Mouse (Mus musculus): ENCODE measurements around the gene Prr19. TPM values are rescaled to one million over a fixed set of nuclear protein-coding genes. Genes with fewer than 3 reads are reported as not detected.

Prr19 gene
- total RNA-seq, 2 experiments from 2014 or later = 0.52 to 0.87 TPM

GRCm38 (mm10) chr7:25290463-25290862, 10.7 kb upstream of the Prr19 start:
- intact Hi-C loops (cut with DNase I) = no loop called here
- no peak for DNase-seq

GRCm38 (mm10) chr7:25290911-25291310, 10.3 kb upstream of the Prr19 start:
- intact Hi-C loops (cut with DNase I) = no loop called here
- peak; percentile 64 for DNase-seq

GRCm38 (mm10) chr7:25292107-25292506, 9.1 kb upstream of the Prr19 start:
- DNase-seq = peak; percentile 29
- intact Hi-C loops (cut with DNase I) = no loop called here

GRCm38 (mm10) chr7:25293191-25293739, 7.9 kb upstream of the Prr19 start:
- peak; percentile 15 for DNase-seq
- intact Hi-C loops (cut with DNase I) = no loop called here

- intact Hi-C loops (cut with DNase I) = no loop called here
- no peak for DNase-seq
Observed at GRCm38 (mm10) chr7:25294495-25294894, 6.7 kb upstream of the Prr19 start.

GRCm38 (mm10) chr7:25294960-25295722, 6.1 kb upstream of the Prr19 start:
- intact Hi-C loops (cut with DNase I) = no loop called here
- DNase-seq = no peak

GRCm38 (mm10) chr7:25296945-25297453, 4.2 kb upstream of the Prr19 start:
- peak; percentile 55 for DNase-seq
- intact Hi-C loops (cut with DNase I) = no loop called here

GRCm38 (mm10) chr7:25297454-25298325, 3.5 kb upstream of the Prr19 start, which contains the start of gene Pafah1b3:
Gene Pafah1b3, minus strand, starts transcription at chr7:25297986.
- peak; percentile 91 for DNase-seq
- intact Hi-C loops (cut with DNase I) = no loop called here

GRCm38 (mm10) chr7:25303003-25303684, 1.9 kb downstream of the Prr19 start:
- intact Hi-C loops (cut with DNase I) = no loop called here
- DNase-seq = no peak

- intact Hi-C loops (cut with DNase I) = no loop called here
Observed at GRCm38 (mm10) chr7:25303685-25304006, 2.4 kb downstream of the Prr19 start.

GRCm38 (mm10) chr7:25305481-25305880, 4.3 kb downstream of the Prr19 start:
- intact Hi-C loops (cut with DNase I) = no loop called here
- no peak for DNase-seq

More at GRCm38 (mm10) chr7:25303685-25304006, 2.4 kb downstream of the Prr19 start:
- no peak for DNase-seq

GRCm38 (mm10) chr7:25305956-25306613, 4.9 kb downstream of the Prr19 start, which contains the start of gene Tmem145:
Gene Tmem145, plus strand, starts transcription at chr7:25306106.
- DNase-seq = peak; percentile 68
- intact Hi-C loops (cut with DNase I) = no loop called here

- no peak for DNase-seq
- intact Hi-C loops (cut with DNase I) = no loop called here
Observed at GRCm38 (mm10) chr7:25306614-25306996, 5.4 kb downstream of the Prr19 start.

- no peak for DNase-seq
- intact Hi-C loops (cut with DNase I) = no loop called here
Observed at GRCm38 (mm10) chr7:25308702-25309318, 7.6 kb downstream of the Prr19 start.

- intact Hi-C loops (cut with DNase I) = no loop called here
- no peak for DNase-seq
Observed at GRCm38 (mm10) chr7:25309425-25309824, 8.2 kb downstream of the Prr19 start.

GRCm38 (mm10) chr7:25311193-25311592, 10.0 kb downstream of the Prr19 start:
- intact Hi-C loops (cut with DNase I) = no loop called here
- DNase-seq = no peak

GRCm38 (mm10) chr7:25313325-25313724, 12.1 kb downstream of the Prr19 start:
- DNase-seq = no peak
- intact Hi-C loops (cut with DNase I) = no loop called here

GRCm38 (mm10) chr7:25314606-25315305, 13.5 kb downstream of the Prr19 start:
- intact Hi-C loops (cut with DNase I) = no loop called here
- no peak for DNase-seq

Measured in left cerebral cortex, postnatal 4 days (tissue).